Mouse (Mus musculus) Patski (cell line): Measurements from ENCODE around the gene Sec31a. TPM values are rescaled to one million over a fixed set of nuclear protein-coding genes. Genes with fewer than 3 reads are reported as not detected.

Experiments
- ATAC-seq: fragments of 100-300 bp; one replicate; pipeline ENCODE4 v1.8.0; 2021
- CTCF ChIA-PET: fragments of 350-600 bp; sonication (Branson Sonifier 250); formaldehyde crosslinking; loops from one replicate; lab custom pipeline; 2022; ENCODE audit warnings: inconsistent platforms; lab: Charles Lee
- POLR2A ChIA-PET: fragments of 350-600 bp; sonication (Branson Sonifier 250); formaldehyde crosslinking; loops from one replicate; lab custom pipeline; 2022; ENCODE audit warnings: antibody characterized with exemption, inconsistent platforms; lab: Charles Lee
- DNase-seq: peaks from one replicate; pipeline ENCODE4 v3.0.0-alpha.2; 2011; ENCODE audit warnings: low read depth, low spot score
- H3K27me3 ChIP-seq: fragments of 371-371 bp; one replicate; pipeline ENCODE4 v1.5.1; 2021
- CTCF ChIP-seq: fragments of 100-300 bp; IDR thresholded peaks from one replicate; pipeline ENCODE4 v1.5.1; 2021
- in situ Hi-C: fragments of 300-500 bp; cut with MboI; formaldehyde crosslinking; loops from 3 replicates; pipeline ENCODE4 v1.11.1; 2018; ENCODE audit warnings: low pct_unique_long_range_greater_than_20kb, mixed read lengths
- polyA plus RNA-seq: library from polyadenylated mRNA; unstranded; gene quantifications from one replicate; pipeline ENCODE4 v1.2.3, GENCODE M21; 2021

Gene Sec31a
- polyA plus RNA-seq: 223 TPM

DNA sequence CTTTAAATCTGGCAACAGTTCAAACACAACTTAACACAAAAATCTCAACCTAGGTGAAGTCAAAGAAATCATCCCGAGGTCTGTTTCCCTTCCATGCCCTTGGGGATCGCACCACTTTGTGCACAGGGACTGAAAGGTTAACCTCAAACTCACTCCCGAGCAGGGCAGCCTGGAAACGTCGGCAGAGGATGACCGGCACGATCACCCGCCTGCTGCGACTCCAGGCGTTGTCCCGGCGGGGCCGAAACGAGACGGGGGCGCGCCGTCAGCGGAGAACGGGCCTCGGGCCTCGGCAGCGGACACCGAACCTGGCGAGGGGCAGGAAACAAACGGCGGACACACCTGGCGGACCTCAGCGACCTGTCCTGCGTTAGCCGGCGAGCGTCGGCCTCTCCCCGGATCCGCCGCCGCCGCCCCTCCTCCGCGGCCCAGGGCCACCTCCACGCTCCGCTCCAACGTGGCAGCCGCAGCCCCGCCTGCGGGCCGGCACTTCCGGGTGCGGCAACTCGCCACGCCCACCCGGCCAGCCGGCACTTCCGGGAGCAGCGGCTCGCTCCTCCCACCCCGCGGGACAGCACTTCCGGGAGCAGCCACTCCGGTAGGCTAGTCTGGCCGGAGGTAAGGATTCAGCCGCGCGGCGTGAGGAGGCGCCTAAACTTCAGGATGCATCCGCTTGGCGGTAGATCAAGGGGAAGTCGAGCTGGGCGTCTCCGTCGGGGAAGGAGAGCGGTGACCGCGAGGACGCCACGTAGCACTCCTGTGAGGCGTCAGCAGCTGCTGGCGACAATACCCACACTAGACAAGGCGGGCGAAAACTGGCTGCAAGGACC is at the start of gene Sec31a:
Gene Sec31a (minus strand): TSS at position 474 of the 830 bp plus-strand sequence.
- TF ChIP-seq CTCF: no peak
- peak; percentile 83 for DNase-seq
- ChIA-PET CTCF (no interaction called here), POLR2A (interaction anchor here (4.9 kb wide), 1 partner anchor 13 kb away, joined by 34 read pairs; no protein-coding TSS in a partner anchor)
- in situ Hi-C loops: no loop called here
- ATAC-seq: peak; percentile 96
- H3K27me3 ChIP-seq: no peaks in the 10 kb centered on the region

DNA sequence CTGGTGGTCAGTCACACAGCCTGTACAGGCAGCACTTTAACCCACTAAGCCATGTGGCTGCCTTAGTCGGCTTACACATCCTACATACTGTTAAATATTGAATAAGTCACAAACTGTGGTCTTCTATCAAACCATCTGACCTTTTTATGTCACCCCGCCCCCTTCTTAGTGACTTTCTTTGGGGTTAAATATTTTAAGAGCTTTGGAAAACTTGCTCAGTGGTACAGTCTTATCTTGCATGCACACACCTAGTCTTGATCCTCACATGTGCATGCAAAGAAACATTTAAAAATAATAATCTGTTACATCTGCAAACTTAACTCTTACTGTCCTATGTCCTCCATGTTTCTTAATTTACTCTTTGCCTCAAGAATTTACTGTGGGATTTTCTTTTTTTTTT is 46.3 kb upstream of the Sec31a start:
- ATAC-seq (no peak), DNase-seq (no peak)
- H3K27me3 ChIP-seq: no peaks in the 10 kb centered on the region
- CTCF ChIA-PET: no interaction called here
- in situ Hi-C loops: no loop called here
- POLR2A ChIA-PET: no interaction called here
- TF ChIP-seq CTCF: no peak

DNA sequence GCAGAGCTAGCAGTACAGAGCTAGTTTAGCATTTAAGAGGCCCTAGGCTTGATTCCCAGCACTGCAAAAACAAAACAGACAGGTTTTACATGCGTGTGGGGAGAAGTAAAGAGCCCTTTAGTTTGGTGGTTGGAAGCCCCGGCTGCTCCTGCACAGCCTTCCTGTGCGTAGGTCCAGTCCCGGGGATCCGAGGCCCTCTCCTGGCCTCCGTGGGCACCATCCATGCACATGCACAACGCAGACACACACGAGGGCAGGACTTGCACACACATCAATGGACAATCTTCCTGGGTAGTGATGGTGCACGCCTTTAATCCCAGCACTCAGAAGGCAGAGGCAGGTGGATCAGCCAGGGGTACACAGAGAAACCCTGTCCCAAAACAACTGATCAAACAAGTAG is 45.5 kb upstream of the Sec31a start:
- ATAC-seq (no peak), DNase-seq (no peak)
- ChIA-PET CTCF (no interaction called here), POLR2A (no interaction called here)
- no peaks in the 10 kb centered on the region for H3K27me3 ChIP-seq
- TF ChIP-seq CTCF: no peak
- in situ Hi-C loops: no loop called here

DNA sequence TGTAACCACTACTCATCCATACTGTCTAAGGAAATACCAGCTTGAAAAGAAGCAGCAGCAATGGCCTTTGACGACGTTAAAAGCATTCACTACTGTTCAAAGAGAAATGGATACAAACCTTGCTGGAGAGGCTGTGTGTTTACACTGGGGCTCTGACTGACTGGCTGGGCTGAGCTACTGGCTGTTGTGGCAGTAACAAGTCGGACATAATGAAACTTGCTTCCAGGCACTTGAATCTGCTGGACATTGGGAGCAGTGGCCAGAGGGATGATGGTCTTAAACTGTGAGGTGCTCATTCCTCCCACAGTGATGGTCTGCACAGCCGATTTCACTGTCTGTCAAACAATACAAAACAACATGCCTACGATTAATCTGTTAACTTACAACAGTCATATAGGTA is 43.4 kb upstream of the Sec31a start:
- ChIA-PET POLR2A (no interaction called here), CTCF (interaction anchor here (1.4 to 2.3 kb wide), 3 partner anchors 12 to 29 kb away, joined by 3 to 6 read pairs (median 4); no protein-coding TSS in a partner anchor)
- no peak for DNase-seq
- no peak for ATAC-seq
- TF ChIP-seq CTCF: no peak
- no peaks in the 10 kb centered on the region for H3K27me3 ChIP-seq
- in situ Hi-C loops: no loop called here

DNA sequence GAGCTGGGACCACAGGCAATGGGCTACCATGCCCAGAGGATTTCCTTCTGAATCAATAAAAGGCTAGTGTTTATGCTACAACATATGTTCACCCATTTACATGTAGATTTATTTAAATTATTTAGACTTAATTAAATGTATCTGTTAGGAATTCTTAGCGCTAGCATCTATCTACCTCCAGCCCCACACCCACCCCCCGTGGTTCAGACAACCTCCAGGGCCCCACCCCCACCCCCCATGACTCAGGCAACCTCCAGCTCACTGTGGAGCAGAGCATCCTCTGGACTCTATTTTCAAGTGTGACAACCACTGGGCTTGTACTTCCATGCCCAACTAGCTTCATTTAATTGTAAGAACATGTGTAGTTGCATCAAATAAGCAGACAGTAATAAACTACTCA is 35.8 kb upstream of the Sec31a start:
- CTCF ChIA-PET: interaction anchor here (1.3 kb wide), 1 partner anchor 20 kb away, joined by 3 read pairs; no protein-coding TSS in a partner anchor
- H3K27me3 ChIP-seq: no peaks in the 10 kb centered on the region
- ATAC-seq: no peak
- in situ Hi-C loops: no loop called here
- no peak for TF ChIP-seq CTCF
- POLR2A ChIA-PET: no interaction called here
- DNase-seq: no peak

DNA sequence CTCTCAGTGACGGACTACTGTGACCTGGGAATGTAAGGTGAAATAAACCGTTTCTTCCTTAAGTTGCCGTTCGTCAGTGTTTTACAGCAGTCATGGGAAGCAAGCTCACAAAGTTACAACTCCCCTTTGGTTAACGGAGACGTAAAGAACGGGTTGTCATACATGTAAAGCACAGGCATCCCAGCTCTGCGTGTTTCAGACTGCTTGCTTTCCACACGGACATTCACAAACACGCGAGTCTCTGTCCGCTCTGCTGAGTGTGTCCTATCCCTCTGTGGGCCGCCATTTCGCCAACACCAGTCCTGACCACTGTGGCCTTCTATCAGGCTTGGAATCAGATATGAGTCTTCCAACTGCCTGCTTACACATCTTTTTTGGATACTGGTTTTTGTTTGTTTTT is 22.8 kb upstream of the Sec31a start:
- no peak for DNase-seq
- in situ Hi-C loops: no loop called here
- POLR2A ChIA-PET: interaction anchor here (2.2 kb wide), 1 partner anchor 10 kb away, joined by 6 read pairs; no protein-coding TSS in a partner anchor
- ATAC-seq: no peak
- CTCF ChIA-PET: no interaction called here
- no peak for TF ChIP-seq CTCF
- H3K27me3 ChIP-seq: no peaks in the 10 kb centered on the region

DNA sequence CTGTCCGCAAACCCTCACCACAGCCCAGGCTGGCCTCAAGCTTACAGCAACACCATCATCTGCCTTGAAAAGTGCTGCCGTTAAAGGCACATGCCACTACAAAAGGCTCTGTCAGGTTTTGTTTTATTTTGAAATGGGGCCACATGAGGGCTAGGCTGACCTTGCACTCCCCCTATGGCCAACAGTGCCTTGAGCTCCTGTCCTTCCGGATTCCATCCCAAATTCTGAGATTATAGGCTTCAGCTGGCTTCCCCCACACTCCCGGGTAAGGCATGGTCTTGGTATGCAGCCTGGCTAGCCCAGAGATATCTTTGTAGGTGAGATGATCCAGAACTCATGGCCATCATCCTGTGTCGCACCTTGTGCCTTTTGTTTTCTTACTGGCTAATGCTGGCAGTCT is 21.9 kb upstream of the Sec31a start:
- ChIA-PET POLR2A (interaction anchor here (0.5 to 2.2 kb wide), 2 partner anchors 9 to 23 kb away, joined by 6 read pairs; no protein-coding TSS in a partner anchor), CTCF (no interaction called here)
- H3K27me3 ChIP-seq: no peaks in the 10 kb centered on the region
- in situ Hi-C loops: no loop called here
- ATAC-seq: no peak
- TF ChIP-seq CTCF: no peak
- DNase-seq: no peak

DNA sequence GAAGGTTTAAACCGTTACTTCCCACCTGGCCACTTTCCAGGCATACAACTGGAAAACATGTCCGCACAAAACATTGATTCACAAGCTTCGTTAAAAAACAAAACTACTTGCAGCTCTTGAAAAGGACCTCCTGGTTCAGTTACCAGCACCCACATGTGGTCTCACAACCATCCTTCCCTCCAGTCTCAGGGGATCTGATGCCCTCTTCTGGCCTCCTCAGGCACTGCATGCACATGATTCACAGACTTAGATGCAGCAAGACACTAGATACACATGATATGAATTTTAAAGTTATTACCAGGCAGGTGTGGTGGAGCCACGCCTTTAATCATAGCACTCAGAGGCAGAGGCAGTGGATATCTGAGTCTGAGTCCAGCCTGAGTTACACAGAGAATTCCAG is 21.1 kb upstream of the Sec31a start:
- POLR2A ChIA-PET: interaction anchor here (0.6 to 2.2 kb wide), 2 partner anchors 8 to 68 kb away, joined by 5 to 6 read pairs; no protein-coding TSS in a partner anchor
- CTCF ChIA-PET: interaction anchor here (1.0 to 2.2 kb wide), 4 partner anchors 10 to 54 kb away, joined by 3 to 9 read pairs (median 4); no protein-coding TSS in a partner anchor

DNA sequence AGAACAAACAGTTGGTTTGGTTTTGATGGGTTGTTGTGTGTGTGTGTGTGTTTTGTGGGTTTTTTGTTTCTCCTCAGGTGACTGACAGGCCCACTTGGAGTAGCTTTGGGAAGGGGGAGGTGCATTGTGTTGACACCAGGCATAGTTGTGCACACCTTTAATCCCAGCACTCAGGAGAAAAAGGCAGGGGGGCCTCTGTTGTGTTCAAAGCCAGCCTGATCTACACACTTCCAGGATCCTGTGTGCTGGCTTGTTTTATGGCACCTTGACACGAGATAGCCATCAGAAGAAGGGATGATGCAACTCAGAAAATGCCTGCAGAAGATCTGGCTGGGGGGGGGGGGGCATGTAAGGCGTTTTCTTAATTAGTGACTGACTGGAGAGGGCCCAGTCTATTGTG is 14.9 kb upstream of the Sec31a start:
- ChIA-PET CTCF (interaction anchor here (1.0 to 1.6 kb wide), 4 partner anchors 9 to 30 kb away, joined by 3 to 5 read pairs (median 4); no protein-coding TSS in a partner anchor), POLR2A (interaction anchor here (1.1 to 1.7 kb wide), 3 partner anchors 27 to 50 kb away, joined by 3 to 6 read pairs (median 4); no protein-coding TSS in a partner anchor)
- in situ Hi-C loops: loop anchor here (5.0 kb wide), 1 partner anchor 86 kb away; the partner anchor contains the start of gene Cops4
- no peak for DNase-seq
- ATAC-seq: no peak
- no peaks in the 10 kb centered on the region for H3K27me3 ChIP-seq
- TF ChIP-seq CTCF: no peak

More for the DNA sequence above, 21.1 kb upstream of the Sec31a start:
- DNase-seq (no peak), ATAC-seq (no peak)
- TF ChIP-seq CTCF: no peak
- no peaks in the 10 kb centered on the region for H3K27me3 ChIP-seq
- in situ Hi-C loops: no loop called here

DNA sequence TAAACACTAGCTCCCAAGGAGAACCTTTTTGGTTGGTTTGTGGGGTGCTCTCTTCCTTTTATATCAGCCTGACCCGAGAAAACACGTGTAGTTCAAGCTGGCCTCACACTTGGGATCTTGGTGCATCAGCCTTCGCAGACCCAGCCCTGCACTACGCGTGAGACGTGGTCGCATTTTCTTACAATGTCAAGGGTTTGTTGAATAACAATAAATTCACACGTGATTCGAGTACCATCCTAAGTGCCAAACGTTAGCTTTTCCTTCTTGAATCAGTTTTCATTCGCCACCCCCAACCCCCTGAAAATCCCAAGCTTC is 14.0 kb upstream of the Sec31a start:
- CTCF ChIA-PET: interaction anchor here (1.0 to 1.6 kb wide), 5 partner anchors 10 to 50 kb away, joined by 3 to 5 read pairs (median 4); no protein-coding TSS in a partner anchor
- ATAC-seq: peak; percentile 2
- DNase-seq: no peak

More for the DNA sequence above, 14.0 kb upstream of the Sec31a start:
- H3K27me3 ChIP-seq: no peaks in the 10 kb centered on the region
- in situ Hi-C loops: loop anchor here (5.0 kb wide), 1 partner anchor 87 kb away; the partner anchor contains the start of gene Cops4
- TF ChIP-seq CTCF: no peak
- POLR2A ChIA-PET: interaction anchor here (0.9 to 4.0 kb wide), 10 partner anchors 8 to 88 kb away, joined by 3 to 34 read pairs (median 4); partner anchors contain the start of genes Cops4 and Sec31a
